Mouse (Mus musculus) hindbrain, postnatal 0 days (tissue): ENCODE results near the gene Zfp296. TPM values are rescaled to one million over a fixed set of nuclear protein-coding genes. Genes with fewer than 3 reads are reported as not detected.

Experiments used
- ATAC-seq: fragments of 200-750 bp; cut with Nextera tagmentation; 2 replicates; pipeline ENCODE4 v1.8.0; 2017; ENCODE audit warnings: mild to moderate bottlenecking, moderate TSS enrichment, moderate library complexity
- DNase-seq: peaks from one replicate; pipeline ENCODE4 v3.0.0-alpha.2; 2015; ENCODE audit warnings: low spot score
- H3K27ac ChIP-seq: fragments of 300-500 bp; sonication (generic); 2 replicates; pipeline ENCODE4 v1.5.1; 2014; ENCODE audit warnings: mild to moderate bottlenecking
- H3K27me3 ChIP-seq: fragments of 300-500 bp; sonication (generic); 2 replicates; pipeline ENCODE4 v1.6.1; 2014; ENCODE audit warnings: low read length, mixed read lengths; ENCODE audit not compliant: insufficient read depth
- H3K36me3 ChIP-seq: fragments of 300-500 bp; sonication (generic); 2 replicates; pipeline ENCODE4 v1.6.1; 2014; ENCODE audit warnings: low read length, mixed read lengths; ENCODE audit not compliant: insufficient read depth
- H3K4me1 ChIP-seq: fragments of 300-500 bp; sonication (generic); 2 replicates; pipeline ENCODE4 v1.6.1; 2014; ENCODE audit warnings: antibody characterized with exemption, low read length, mixed read lengths; ENCODE audit not compliant: insufficient read depth
- H3K4me2 ChIP-seq: fragments of 300-500 bp; sonication (generic); 2 replicates; pipeline ENCODE4 v1.6.1; 2014; ENCODE audit warnings: low read depth, mild to moderate bottlenecking, low read length, moderate library complexity, mixed read lengths
- H3K4me3 ChIP-seq: fragments of 300-500 bp; sonication (generic); 2 replicates; pipeline ENCODE4 v1.5.1; 2014; ENCODE audit warnings: low read length
- H3K9ac ChIP-seq: fragments of 300-500 bp; sonication (generic); replicated peaks from 2 replicates; pipeline ENCODE4 v1.6.1; 2014; ENCODE audit warnings: mild to moderate bottlenecking, low read length, moderate library complexity, mixed read lengths
- H3K9me3 ChIP-seq: fragments of 300-500 bp; sonication (generic); 2 replicates; pipeline ENCODE4 v1.6.1; 2016; ENCODE audit warnings: low read length, mixed read lengths
- CTCF ChIP-seq: IDR thresholded peaks from 2 replicates; pipeline ENCODE4 v1.5.1; 2016; ENCODE audit warnings: antibody characterized with exemption, control low read depth, low read depth
- WGBS: fragments of 180-500 bp; shearing (Covaris S2); extraction: QIAGEN DNeasy Blood & Tissue Kit; methylation state at CpG from one replicate; pipeline ENCODE4 v1.1.7; 2014; 5-methylcytosine and 5-hydroxymethylcytosine counted together
- polyA plus RNA-seq: library from polyadenylated mRNA; unstranded; fragments of >200 nt; fragmentation: Nextera tagmentation; extraction: Ambion mirVana; gene quantifications from 2 replicates; pipeline ENCODE4 v1.2.1, GENCODE M21; 2015
- total RNA-seq: library from RNA; depleted of rRNA; stranded (reverse); fragments of >200 nt; gene quantifications from 2 replicates; pipeline ENCODE4 v1.2.3, GENCODE M21; 2014

The Zfp296 gene
- total and polyA plus RNA-seq, 2 experiments from 2014 or later: not detected

DNA sequence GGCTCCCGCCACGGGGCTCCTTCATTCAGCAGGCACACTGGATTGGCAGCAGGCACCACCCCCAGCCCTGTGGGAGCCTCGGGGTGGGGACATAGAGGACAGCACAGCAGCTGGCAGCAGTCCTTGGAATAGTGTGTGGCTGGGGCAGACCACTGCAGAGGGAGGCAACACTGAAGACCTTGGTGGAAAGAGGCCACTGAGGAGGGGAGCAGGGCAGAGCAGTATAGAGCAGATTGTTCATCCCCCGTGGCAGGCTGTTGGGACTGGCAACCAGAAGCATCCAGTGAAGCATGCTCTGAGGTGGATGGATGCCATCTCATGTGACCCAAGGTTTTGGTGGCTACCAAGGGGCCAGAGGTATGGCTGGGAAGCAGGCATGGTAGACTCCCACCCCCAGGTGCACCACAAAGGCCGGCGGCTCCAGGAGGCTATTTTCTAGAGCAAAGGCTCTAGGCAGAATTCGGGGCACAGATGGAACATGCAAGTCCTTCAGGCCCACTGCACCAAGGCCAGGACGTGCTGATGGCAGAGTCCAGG, 34.9 kb upstream of the Zfp296 start:
- peak; percentile 80 for DNase-seq
- H3K4me3 ChIP-seq: no peak overlapping the region
- H3K27me3 ChIP-seq: no peaks in the 10 kb centered on the region
- 36% methylated on average over 8 of the region's 8 CpGs for WGBS
- H3K27ac ChIP-seq: peak overlapping the region; percentile 64; the same call in 1 of the 2 replicates
- H3K36me3 ChIP-seq: no peaks in the 10 kb centered on the region
- no peak overlapping the region for H3K4me2 ChIP-seq
- H3K9ac ChIP-seq: no peak overlapping the region
- peaks cover 19% of the 10 kb centered on the region for H3K4me1 ChIP-seq
- TF ChIP-seq CTCF: no peak
- ATAC-seq: peak; percentile 95
- no peaks in the 10 kb centered on the region for H3K9me3 ChIP-seq

DNA sequence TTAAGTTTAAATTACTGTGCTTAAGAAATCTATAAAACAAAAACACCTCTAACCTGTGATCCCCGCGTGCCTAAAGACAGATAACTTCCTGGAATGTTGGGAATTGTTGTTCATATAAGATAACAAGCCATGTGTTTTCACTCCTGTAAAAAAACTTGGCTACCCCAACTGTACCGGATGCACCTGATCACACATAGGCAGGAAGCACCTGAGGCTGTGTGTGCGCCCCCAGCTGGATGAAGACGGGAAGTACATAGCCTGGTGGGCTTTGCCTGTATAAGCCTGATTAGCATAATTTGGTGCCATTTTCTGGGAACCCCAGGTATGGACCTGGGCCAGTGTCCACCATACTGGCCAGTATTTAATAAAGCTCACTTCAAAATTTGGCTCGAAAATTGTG, 33.5 kb upstream of the Zfp296 start:
- no peak overlapping the region for H3K27ac ChIP-seq
- WGBS: 59% methylated on average over 6 of the region's 6 CpGs
- peak; percentile 66 for TF ChIP-seq CTCF
- H3K4me2 ChIP-seq: no peak overlapping the region
- H3K36me3 ChIP-seq: no peaks in the 10 kb centered on the region
- no peak overlapping the region for H3K9ac ChIP-seq
- DNase-seq: no peak
- H3K4me1 ChIP-seq: peaks cover 19% of the 10 kb centered on the region
- no peak for ATAC-seq
- no peak overlapping the region for H3K4me3 ChIP-seq
- H3K27me3 ChIP-seq: no peaks in the 10 kb centered on the region
- no peaks in the 10 kb centered on the region for H3K9me3 ChIP-seq

DNA sequence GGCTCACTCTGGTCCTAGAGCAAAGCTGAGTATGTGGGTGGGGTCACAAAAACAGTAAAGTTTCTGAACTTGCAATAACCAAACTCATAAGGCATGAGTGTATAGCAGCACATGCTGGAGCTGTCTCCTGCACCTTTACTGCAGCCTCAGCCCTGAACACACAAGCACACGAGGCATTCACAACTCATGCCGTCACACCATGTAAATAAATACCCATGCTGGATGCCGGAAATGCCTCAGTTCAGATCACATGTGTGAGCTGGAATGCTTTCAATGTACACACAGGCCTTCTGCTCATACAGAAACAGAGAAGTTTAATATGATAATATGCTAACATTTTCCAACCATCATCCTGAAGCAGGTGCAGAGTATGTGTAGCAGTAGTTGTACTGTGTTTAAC, 31.1 kb upstream of the Zfp296 start:
- no peak for ATAC-seq
- peaks cover 19% of the 10 kb centered on the region for H3K4me1 ChIP-seq
- no peak overlapping the region for H3K27ac ChIP-seq
- H3K27me3 ChIP-seq: no peaks in the 10 kb centered on the region
- no peak overlapping the region for H3K4me2 ChIP-seq
- no peak overlapping the region for H3K4me3 ChIP-seq
- DNase-seq: no peak
- no peaks in the 10 kb centered on the region for H3K9me3 ChIP-seq
- no peak overlapping the region for H3K9ac ChIP-seq
- no peak for TF ChIP-seq CTCF
- H3K36me3 ChIP-seq: no peaks in the 10 kb centered on the region
- 60% methylated on average over 3 of the region's 3 CpGs for WGBS

DNA sequence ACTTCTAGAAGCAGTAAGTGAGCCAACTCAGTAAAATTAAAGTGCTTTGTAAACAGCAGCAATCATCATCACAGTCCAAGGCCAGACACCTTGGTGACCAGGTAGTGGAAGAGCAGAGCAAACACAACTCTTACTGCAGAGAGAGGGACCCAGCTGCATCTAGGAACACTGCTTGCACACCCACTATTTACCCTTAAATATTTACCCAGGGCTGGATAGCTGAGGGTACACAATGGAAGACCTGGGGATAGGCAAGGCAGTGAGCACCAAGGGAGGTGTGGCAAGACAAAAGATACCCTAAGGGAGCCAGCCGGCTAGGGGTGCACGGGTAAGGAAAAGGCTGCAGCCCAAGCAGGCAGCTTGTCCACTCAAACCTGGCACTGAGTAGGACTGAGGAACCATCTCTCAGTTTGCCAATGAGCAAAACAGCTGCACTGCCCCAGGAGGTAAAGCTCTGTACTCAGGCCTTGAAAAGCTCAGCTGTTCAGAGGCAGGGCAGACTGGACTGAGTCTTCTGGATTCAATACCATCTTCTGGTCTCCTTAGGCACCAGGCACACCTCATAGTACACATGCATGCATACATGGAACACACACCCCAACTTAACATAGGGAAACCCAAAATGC, 29.6 kb upstream of the Zfp296 start:
- no peak for TF ChIP-seq CTCF
- peaks cover 5% of the 10 kb centered on the region for H3K4me1 ChIP-seq
- no peaks in the 10 kb centered on the region for H3K36me3 ChIP-seq
- ATAC-seq: no peak
- H3K4me3 ChIP-seq: no peak overlapping the region
- H3K9ac ChIP-seq: no peak overlapping the region
- H3K27ac ChIP-seq: no peak overlapping the region
- no peak for DNase-seq
- H3K4me2 ChIP-seq: no peak overlapping the region
- H3K27me3 ChIP-seq: no peaks in the 10 kb centered on the region
- 41% methylated on average over 2 of the region's 2 CpGs for WGBS
- H3K9me3 ChIP-seq: no peaks in the 10 kb centered on the region

DNA sequence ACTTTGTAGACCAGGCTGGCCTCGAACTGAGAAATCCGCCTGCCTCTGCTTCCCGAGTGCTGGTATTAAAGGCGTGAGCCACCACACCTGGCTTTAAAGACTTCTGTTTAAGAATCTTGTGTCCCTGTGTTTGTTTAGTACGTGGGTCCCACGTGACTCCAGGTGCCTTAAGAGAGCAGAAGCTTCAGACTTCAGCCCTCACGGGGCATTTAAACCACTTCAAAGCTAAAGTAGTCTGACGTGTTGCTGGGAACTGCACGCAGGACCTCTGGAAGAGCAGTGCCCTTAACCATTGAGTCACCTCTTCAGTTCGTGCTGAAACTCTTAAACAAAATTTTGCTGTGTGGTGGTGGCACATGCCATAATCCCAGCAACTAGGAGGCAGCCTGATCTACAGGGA, 27.7 kb upstream of the Zfp296 start:
- Histone ChIP-seq H3K4me1 (no peaks in the 10 kb centered on the region), H3K36me3 (no peaks in the 10 kb centered on the region), H3K4me2 (no peak overlapping the region), H3K9me3 (no peaks in the 10 kb centered on the region), H3K4me3 (no peak overlapping the region), H3K27ac (no peak overlapping the region), H3K27me3 (no peaks in the 10 kb centered on the region), H3K9ac (no peak overlapping the region)
- WGBS: 93% methylated on average over 10 of the region's 10 CpGs
- no peak for TF ChIP-seq CTCF
- no peak for DNase-seq
- no peak for ATAC-seq

DNA sequence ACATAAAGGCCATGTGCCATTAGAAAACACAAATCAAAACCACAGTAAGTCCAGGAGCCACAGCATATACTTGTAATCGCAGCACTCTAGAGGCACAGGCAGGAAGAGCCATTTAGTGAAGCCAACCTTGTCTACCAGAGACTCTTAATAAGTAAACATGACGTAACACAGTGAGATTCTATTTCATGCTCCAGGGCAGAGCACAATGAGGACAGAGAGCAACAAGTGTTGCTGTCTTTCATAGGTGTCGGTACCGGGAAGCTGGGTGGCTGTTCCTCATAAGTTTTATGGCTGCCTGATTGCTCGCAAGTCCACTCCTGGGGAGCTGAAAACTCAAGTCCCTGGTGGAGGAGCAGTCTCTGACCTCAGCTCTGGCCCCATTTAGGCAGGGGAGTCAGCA, 25.5 kb upstream of the Zfp296 start:
- no peaks in the 10 kb centered on the region for H3K9me3 ChIP-seq
- H3K27me3 ChIP-seq: no peaks in the 10 kb centered on the region
- 0 out of 2 replicates have a peak, but pooled peaks cover 4% of the 10 kb centered on the region for H3K36me3 ChIP-seq
- no peak for TF ChIP-seq CTCF
- DNase-seq (no peak), ATAC-seq (no peak)
- no peak overlapping the region for H3K9ac ChIP-seq
- H3K4me1 ChIP-seq: no peaks in the 10 kb centered on the region
- WGBS: 91% methylated on average over 5 of the region's 5 CpGs
- no peak overlapping the region for H3K27ac ChIP-seq
- no peak overlapping the region for H3K4me2 ChIP-seq
- no peak overlapping the region for H3K4me3 ChIP-seq

DNA sequence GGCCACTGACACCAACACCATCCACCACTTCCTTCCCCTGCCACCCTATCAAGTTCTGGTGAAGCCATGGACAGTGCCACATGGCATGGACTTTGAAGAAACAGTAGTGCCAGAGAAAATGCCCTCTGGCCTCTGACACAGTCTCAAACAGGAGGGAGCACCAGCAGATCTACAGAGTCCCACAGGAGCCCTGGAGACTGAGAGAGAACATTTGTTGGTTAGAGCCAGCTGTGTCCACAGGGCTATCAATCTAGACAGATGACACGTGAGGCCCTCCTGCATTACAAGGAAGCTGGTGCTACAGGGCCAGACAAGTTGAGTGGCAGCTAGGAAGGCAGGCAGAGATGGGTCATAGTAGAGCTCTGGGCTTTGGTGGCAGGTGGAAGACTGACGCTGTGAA, 24.6 kb upstream of the Zfp296 start:
- Histone ChIP-seq H3K36me3 (0 out of 2 replicates have a peak, but pooled peaks cover 4% of the 10 kb centered on the region), H3K4me2 (no peak overlapping the region), H3K9me3 (no peaks in the 10 kb centered on the region), H3K27ac (no peak overlapping the region), H3K4me3 (no peak overlapping the region), H3K9ac (no peak overlapping the region), H3K27me3 (no peaks in the 10 kb centered on the region), H3K4me1 (peaks cover 8% of the 10 kb centered on the region; the same call in 1 of the 2 replicates)
- TF ChIP-seq CTCF: no peak
- WGBS: 61% methylated on average over 2 of the region's 2 CpGs
- DNase-seq: no peak
- no peak for ATAC-seq
